Mouse (Mus musculus): ENCODE measurements around the gene Cmtm6.
"Not testable (repeated sequence)": the region's sequence is repeated elsewhere in the genome, so short reads cannot be mapped to it uniquely, and the experiment has no call there.

Cmtm6 gene

GRCm38 (mm10) chr9:114731011-114731755 is at the start of gene Cmtm6:
Gene Cmtm6, plus strand, starts transcription at chr9:114731116.
- DNase-seq: peak; percentile 91

GRCm38 (mm10) chr9:114682193-114682592 is 48.7 kb upstream of the Cmtm6 start:
- DNase-seq: no peak

GRCm38 (mm10) chr9:114686245-114686644 is 44.7 kb upstream of the Cmtm6 start:
- no peak for DNase-seq

- DNase-seq: no peak
Measured at GRCm38 (mm10) chr9:114687639-114688038, 43.3 kb upstream of the Cmtm6 start.

GRCm38 (mm10) chr9:114688252-114688952 is 42.5 kb upstream of the Cmtm6 start, which contains the start of gene Dync1li1:
Gene Dync1li1, plus strand, starts transcription at chr9:114688790.
- peak; percentile 99 for DNase-seq

- DNase-seq: no peak
Measured at GRCm38 (mm10) chr9:114688953-114689407, 41.9 kb upstream of the Cmtm6 start.

GRCm38 (mm10) chr9:114690119-114690601 is 40.8 kb upstream of the Cmtm6 start:
- DNase-seq: no peak

- no peak for DNase-seq
Measured at GRCm38 (mm10) chr9:114691112-114691511, 39.8 kb upstream of the Cmtm6 start.

GRCm38 (mm10) chr9:114695662-114696061 is 35.3 kb upstream of the Cmtm6 start:
- DNase-seq: not testable (repeated sequence)

GRCm38 (mm10) chr9:114697072-114697471 is 33.8 kb upstream of the Cmtm6 start:
- no peak for DNase-seq

- DNase-seq: no peak
Measured at GRCm38 (mm10) chr9:114697926-114698325, 33.0 kb upstream of the Cmtm6 start.

- no peak for DNase-seq
Measured at GRCm38 (mm10) chr9:114699262-114699661, 31.7 kb upstream of the Cmtm6 start.

- DNase-seq: no peak
Measured at GRCm38 (mm10) chr9:114699882-114700665, 30.8 kb upstream of the Cmtm6 start.

GRCm38 (mm10) chr9:114701031-114701430 is 29.9 kb upstream of the Cmtm6 start:
- no peak for DNase-seq

GRCm38 (mm10) chr9:114701921-114702320 is 29.0 kb upstream of the Cmtm6 start:
- DNase-seq: no peak

GRCm38 (mm10) chr9:114707805-114708204 is 23.1 kb upstream of the Cmtm6 start:
- no peak for DNase-seq

- DNase-seq: no peak
Measured at GRCm38 (mm10) chr9:114710345-114710744, 20.6 kb upstream of the Cmtm6 start.

- no peak for DNase-seq
Measured at GRCm38 (mm10) chr9:114713481-114713880, 17.4 kb upstream of the Cmtm6 start.

GRCm38 (mm10) chr9:114716677-114717331 is 14.1 kb upstream of the Cmtm6 start:
- no peak for DNase-seq

- peak; percentile 31 for DNase-seq
Measured at GRCm38 (mm10) chr9:114727315-114727714, 3.6 kb upstream of the Cmtm6 start.

- not testable (repeated sequence) for DNase-seq
Measured at GRCm38 (mm10) chr9:114728432-114728831, 2.5 kb upstream of the Cmtm6 start.
